32 mouse cellular contexts compared by ENCODE assay signal in genomic region chr15:91199256-91199905, GRCm38 (mm10). TPM values are rescaled to one million over a fixed set of nuclear protein-coding genes. Genes with fewer than 3 reads are reported as not detected.
DNase-seq lines count a peak whose midpoint lies in the region; ATAC-seq and TF ChIP-seq lines count a peak whose summit lies in the region.
"Had no signal": no experiment of that assay in that cellular context is flagged by ENCODE, and none has a peak within 500 bp of the region (broad histone marks: within the 10 kb centered on the region; RNA-seq: fewer than 3 reads in every experiment).

TSS of gene CN725425 (plus strand) at chr15:91199494.

- no peak for TF ChIP-seq CTCF in ES-Bruce4 (IDR thresholded peaks at IDR 0.05; ENCODE audit: low read depth, low read length)

- no peak for TF ChIP-seq EP300 in ES-Bruce4 (IDR thresholded peaks at IDR 0.05; ENCODE audit: insufficient read depth, low read depth, low read length)

- intact Hi-C loops in gastrocnemius, postnatal 36 days (cut with DNase I), result loop anchor here (10.0 kb wide), 1 partner anchor 85 kb away; no protein-coding TSS in a partner anchor

- no peaks in the 10 kb centered on the region for H3K9me3 ChIP-seq in ES-Bruce4 (replicated peaks; ENCODE audit: control insufficient read depth, insufficient read depth, low read length, poor library complexity, severe bottlenecking)
- H3K9me3 ChIP-seq: forebrain, embryonic 12.5 days; forebrain, embryonic 15.5 days; heart, embryonic 12.5 days; heart, embryonic 15.5 days; hindbrain, embryonic 10.5 days had no signal

- ATAC-seq in monocyte, adult 5-6 weeks (replicated peaks; ENCODE audit: insufficient number of reproducible peaks, low FRiP score, low TSS enrichment, poor library complexity, severe bottlenecking), result 0 out of 2 replicates have a peak, but pooled peaks have one; percentile 9
- ATAC-seq: forebrain, embryonic 15.5 days; hindbrain, postnatal 0 days; inflammation-experienced regulatory T-cells, adult 6 months; intestine, embryonic 16.5 days; Patski had no signal

- DNase-seq in R1 (ENCODE audit: low read depth, low spot score), result peak; percentile 78
- peak; percentile 78 for DNase-seq in testis, postnatal 14 days (ENCODE audit: low spot score)
- no peak for DNase-seq in gastrocnemius, adult 8-10 months (ENCODE audit: low spot score in 2 of 2)
- DNase-seq in gastrocnemius, postnatal 36 days, result no peak
- no peak for DNase-seq in urinary bladder, postnatal 14 days (ENCODE audit: low spot score)
- DNase-seq in neural tube, embryonic 10.5 days (ENCODE audit: extremely low spot score, low spot score), result no peak
- DNase-seq: adrenal gland, postnatal 10 days; adrenal gland, postnatal 36 days; cerebellum, adult 18-20 months; cerebellum, adult 9-10 months; cerebellum, postnatal 14 days; gastrocnemius, postnatal 10 days; heart, adult 18-20 months; heart, postnatal 10 days; heart, postnatal 36 days had no signal

- no peaks in the 10 kb centered on the region for H3K36me3 ChIP-seq in ES-Bruce4 (ENCODE audit: control insufficient read depth, insufficient read depth, low read length, poor library complexity, severe bottlenecking)
- H3K36me3 ChIP-seq: forebrain, embryonic 12.5 days; forebrain, embryonic 15.5 days; G1E; heart, embryonic 12.5 days; heart, embryonic 15.5 days; hindbrain, embryonic 10.5 days had no signal

- no peaks in the 10 kb centered on the region for H3K4me1 ChIP-seq in ES-Bruce4 (ENCODE audit: control insufficient read depth, insufficient read depth, low read length)
- H3K4me1 ChIP-seq: forebrain, embryonic 12.5 days; forebrain, embryonic 15.5 days; heart, embryonic 12.5 days; heart, embryonic 15.5 days; hindbrain, embryonic 10.5 days had no signal

- peak within 1 kb of the TSS; percentile 70 for H3K4me3 ChIP-seq in ES-Bruce4 (ENCODE audit: low read depth, low read length)
- H3K4me3 ChIP-seq: forebrain, embryonic 12.5 days; forebrain, embryonic 15.5 days; heart, embryonic 12.5 days; heart, embryonic 15.5 days; hindbrain, embryonic 10.5 days had no signal

- no peak within 1 kb of the TSS for H3K9ac ChIP-seq in ES-Bruce4 (ENCODE audit: low read depth, poor library complexity, severe bottlenecking)
- H3K9ac ChIP-seq: forebrain, embryonic 12.5 days; forebrain, embryonic 15.5 days; heart, embryonic 12.5 days; heart, embryonic 15.5 days; hindbrain, embryonic 14.5 days had no signal

- TF ChIP-seq POLR2A in ES-Bruce4 (IDR thresholded peaks at IDR 0.05; ENCODE audit: insufficient read depth, low read length), result no peak

- H3K27ac ChIP-seq in ES-Bruce4 (ENCODE audit: insufficient read depth, low read length), result no peak within 1 kb of the TSS
- H3K27ac ChIP-seq: forebrain, embryonic 12.5 days; forebrain, embryonic 15.5 days; heart, embryonic 15.5 days; hindbrain, embryonic 10.5 days; hindbrain, embryonic 14.5 days; hindbrain, postnatal 0 days had no signal

- no peaks in the 10 kb centered on the region for H3K27me3 ChIP-seq in ES-Bruce4 (ENCODE audit: control insufficient read depth, insufficient read depth, low read length, poor library complexity, severe bottlenecking)
- H3K27me3 ChIP-seq: forebrain, embryonic 12.5 days; forebrain, embryonic 15.5 days; heart, embryonic 12.5 days; heart, embryonic 15.5 days had no signal

RNA-seq across cellular contexts. Expression of gene CN725425, which starts in this region (rescaled TPM):
- polyA plus RNA-seq in ES-Bruce4 (2011; ENCODE audit: insufficient read depth, insufficient read length, low read depth, missing spikeins), result 1.4 and 2.2 TPM in 2 replicates
- total RNA-seq in monocyte, adult 5-6 weeks (2017), result not detected in 3 replicates
- total RNA-seq in gastrocnemius, adult 8-10 months (2022), result under 1 TPM in 1 of 4 experiments, not detected in 3; 0.17 TPM
- total RNA-seq in gastrocnemius, postnatal 36 days (2021), result not detected
- total RNA-seq: adrenal gland, adult 18-20 months; adrenal gland, postnatal 10 days; adrenal gland, postnatal 36 days; G1E; gastrocnemius, postnatal 4 days; heart, postnatal 10 days; hindbrain, postnatal 0 days had no signal
- polyA plus RNA-seq: embryonic facial prominence, embryonic 11.5 days; embryonic facial prominence, embryonic 14.5 days; forebrain, embryonic 12.5 days; forebrain, embryonic 15.5 days; G1E; heart, embryonic 12.5 days; heart, embryonic 15.5 days; hindbrain, embryonic 10.5 days; hindbrain, embryonic 14.5 days; inflammation-experienced regulatory T-cells, adult 6 months; intestine, embryonic 16.5 days; Patski had no signal

Comparison
In these comparisons a context has a peak if more than half of its experiments do, and no peak if none do; other contexts are left out.
1. Peak in ATAC-seq in monocyte, adult 5-6 weeks; RNA of the gene not detected or under 1 TPM.
2. DNase-seq: peak in R1 (single experiment) and testis, postnatal 14 days (single experiment); none in gastrocnemius, adult 8-10 months (0 of 2), gastrocnemius, postnatal 36 days (0 of 2), urinary bladder, postnatal 14 days (single experiment) and neural tube, embryonic 10.5 days (single experiment).